ENCODE assay signal across 16 mouse cellular contexts in genomic region chr10:69528746-69529145, GRCm38 (mm10).
DNase-seq lines count a peak whose midpoint lies in the region; ATAC-seq lines count a peak whose summit lies in the region.
"Had no signal": no experiment of that assay in that cellular context is flagged by ENCODE, and none has a peak within 500 bp of the region (broad histone marks: within the 10 kb centered on the region; RNA-seq: fewer than 3 reads in every experiment).

No protein-coding gene starts in this region.

- no peak overlapping the region for H3K9ac ChIP-seq in heart, embryonic 14.5 days (ENCODE audit: low read length)
- H3K9ac ChIP-seq: forebrain, embryonic 13.5 days; limb, embryonic 15.5 days; neural tube, embryonic 12.5 days had no signal

- intact Hi-C loops in heart, postnatal 25 days (cut with DNase I), result no loop called here

- H3K4me2 ChIP-seq in heart, embryonic 14.5 days (ENCODE audit: low read length), result peak overlapping the region; percentile 50
- H3K4me2 ChIP-seq: forebrain, embryonic 13.5 days; limb, embryonic 15.5 days; neural tube, embryonic 12.5 days had no signal

- H3K36me3 ChIP-seq in heart, embryonic 14.5 days (ENCODE audit: control insufficient read depth, insufficient read depth, low read length), result no peaks in the 10 kb centered on the region
- H3K36me3 ChIP-seq: limb, embryonic 15.5 days; neural tube, embryonic 12.5 days had no signal

- H3K9me3 ChIP-seq in heart, embryonic 14.5 days (ENCODE audit: control insufficient read depth, low read length), result no peaks in the 10 kb centered on the region
- H3K9me3 ChIP-seq: forebrain, embryonic 13.5 days; limb, embryonic 15.5 days; neural tube, embryonic 12.5 days had no signal

- 47% methylated on average over 4 of the region's 4 CpGs for WGBS in heart, embryonic 14.5 days

- no peaks in the 10 kb centered on the region for H3K27me3 ChIP-seq in heart, embryonic 14.5 days (ENCODE audit: control insufficient read depth, insufficient read depth, low read length)
- H3K27me3 ChIP-seq: forebrain, embryonic 13.5 days; limb, embryonic 15.5 days; megakaryocyte, embryonic 14.5 days; neural tube, embryonic 12.5 days had no signal

- no peak for ATAC-seq in heart, embryonic 14.5 days (ENCODE audit: insufficient number of reproducible peaks, insufficient read depth, low FRiP score, low read depth)
- ATAC-seq: forebrain, embryonic 13.5 days had no signal

- H3K4me1 ChIP-seq in heart, embryonic 14.5 days (ENCODE audit: control insufficient read depth in 2 of 2, insufficient read depth in 2 of 2, low read length in 2 of 2), result peaks cover 0 to 3% of the 10 kb centered on the region in 2 experiments; a peak in 2 of 4 replicates
- H3K4me1 ChIP-seq: megakaryocyte, embryonic 14.5 days had no signal

- DNase-seq in gastrocnemius, adult 18-20 months (ENCODE audit: low spot score), result peak; percentile 23
- no peak for DNase-seq in gastrocnemius, postnatal 4 days (ENCODE audit: low spot score in 2 of 2)
- DNase-seq in heart, postnatal 25 days (ENCODE audit: low spot score), result no peak
- DNase-seq in kidney, postnatal 25 days, result peak; percentile 48 to 56
- no peak for DNase-seq in kidney, adult 9 months
- peak; percentile 37 for DNase-seq in skeletal muscle tissue, adult 2 months (ENCODE audit: low read depth, low spot score)
- no peak for DNase-seq in right cerebral cortex, postnatal 14 days
- DNase-seq: cerebellum, adult 9-11 months; lung, postnatal 10 days; thymus, postnatal 25 days had no signal

- H3K4me3 ChIP-seq in heart, embryonic 14.5 days (ENCODE audit: control insufficient read depth in 1 of 2, insufficient read depth in 1 of 2, low read depth in 1 of 2, low read length in 2 of 2), result 0 out of 4 replicates have a peak overlapping the region, but pooled peaks of 1 of the 2 experiments have one; percentile 12
- H3K4me3 ChIP-seq: forebrain, embryonic 13.5 days; limb, embryonic 15.5 days; megakaryocyte, embryonic 14.5 days; neural tube, embryonic 12.5 days had no signal

- H3K27ac ChIP-seq in heart, embryonic 14.5 days (replicated peaks in 1 of 2; ENCODE audit: control insufficient read depth in 1 of 2, insufficient read depth in 1 of 2, low read depth in 2 of 2, low read length in 2 of 2), result peak overlapping the region; percentile 3 to 45; a peak in 2 of 4 replicates
- H3K27ac ChIP-seq: forebrain, embryonic 13.5 days; limb, embryonic 15.5 days; neural tube, embryonic 12.5 days; stomach, postnatal 0 days had no signal

Comparison
In these comparisons a context has a peak if more than half of its experiments do, and no peak if none do; other contexts are left out.
1. DNase-seq: peak in gastrocnemius, adult 18-20 months (single experiment), kidney, postnatal 25 days (2 of 2) and skeletal muscle tissue, adult 2 months (single experiment); none in gastrocnemius, postnatal 4 days (0 of 2), heart, postnatal 25 days (single experiment), kidney, adult 9 months (single experiment) and right cerebral cortex, postnatal 14 days (single experiment).